Mouse (Mus musculus): Measurements from ENCODE around the gene Cyp1a1. TPM values are rescaled to one million over a fixed set of nuclear protein-coding genes. Genes with fewer than 3 reads are reported as not detected.

The Cyp1a1 gene
- total RNA-seq (2022) = under 1 TPM; 0.41 to 0.60 (median 0.52) TPM

- DNase-seq (ENCODE audit: low spot score in 2 of 2) = no peak
These were observed at the start of gene Cyp1a1 for GRCm38 (mm10) chr9:57687751-57688150. Gene Cyp1a1, plus strand, starts transcription at chr9:57687928.

DNA sequence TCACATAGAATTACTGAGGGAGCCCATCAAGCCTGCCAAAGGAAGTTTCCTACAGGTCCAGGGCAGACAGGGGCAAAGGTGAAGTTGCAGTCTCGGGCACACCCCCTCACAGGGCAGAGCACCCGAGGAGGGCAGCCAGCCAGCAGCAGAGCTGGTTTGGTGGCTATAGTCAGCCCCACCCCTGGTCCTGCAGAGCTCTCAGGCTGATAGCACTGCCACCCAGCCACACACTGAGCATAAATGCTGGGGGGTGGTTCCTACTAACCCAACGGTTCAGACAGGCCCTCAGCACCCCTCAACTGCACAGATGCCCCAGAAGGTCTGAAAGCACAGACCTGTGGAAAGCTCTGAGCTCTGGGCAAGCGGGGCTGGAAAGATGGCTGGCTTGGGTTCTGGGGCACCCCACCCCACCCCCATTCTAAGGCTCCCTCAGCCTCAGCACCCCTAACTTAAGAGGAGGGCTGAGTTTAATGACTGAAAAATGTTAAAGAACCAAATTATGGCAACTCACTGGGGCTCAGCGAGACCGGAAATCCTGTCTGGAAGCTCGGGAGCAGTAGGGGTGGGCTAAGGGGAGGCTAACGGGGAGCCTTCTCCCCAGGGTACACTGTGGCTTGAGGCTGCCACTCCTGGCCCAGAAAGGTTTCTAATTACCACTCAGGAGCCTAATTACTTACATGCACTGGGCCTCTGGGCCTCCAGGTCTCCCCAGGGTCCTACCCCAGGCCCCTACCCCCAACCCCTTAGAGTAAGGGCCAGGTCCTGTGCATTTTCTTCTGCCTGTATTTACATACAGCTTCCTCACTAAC, 48.9 kb upstream of the Cyp1a1 start:
- no peak for DNase-seq (ENCODE audit: low spot score in 2 of 2)

DNA sequence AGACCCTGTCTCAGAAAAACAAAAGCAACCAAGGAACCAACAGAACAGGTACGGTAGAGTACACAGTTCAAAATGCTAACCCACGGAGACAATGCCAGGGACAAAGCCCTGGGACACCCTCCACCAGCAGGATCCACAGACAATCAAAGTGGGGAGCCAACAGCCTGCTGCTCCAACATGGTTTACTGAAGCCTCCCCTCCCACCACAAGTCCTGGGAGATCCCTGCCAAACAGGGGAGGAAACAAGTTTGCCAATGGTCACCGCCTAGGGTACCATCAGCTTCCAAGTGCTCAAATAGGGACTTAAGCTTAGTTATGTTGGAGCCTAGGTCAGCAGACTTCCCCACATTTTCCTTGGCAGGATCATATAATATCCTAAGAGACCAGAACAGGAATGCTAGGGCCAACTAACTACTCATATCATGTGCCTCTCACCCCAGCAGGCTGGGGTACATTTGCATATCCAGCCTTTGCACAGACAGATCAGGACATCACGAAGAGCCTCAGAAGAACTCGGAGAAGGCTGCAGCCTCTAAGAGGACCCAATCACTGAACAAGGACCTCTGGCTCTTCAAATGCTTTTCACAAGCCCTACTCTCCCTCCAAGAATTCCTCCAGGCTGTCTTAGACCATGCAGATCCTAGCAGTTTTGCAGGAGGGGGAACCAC, 47.9 kb upstream of the Cyp1a1 start:
- no peak for DNase-seq (ENCODE audit: low spot score in 2 of 2)

- peak; percentile 49 to 60 for DNase-seq (ENCODE audit: low spot score in 2 of 2)
These were observed 47.3 kb upstream of the Cyp1a1 start for GRCm38 (mm10) chr9:57640384-57640783.

DNA sequence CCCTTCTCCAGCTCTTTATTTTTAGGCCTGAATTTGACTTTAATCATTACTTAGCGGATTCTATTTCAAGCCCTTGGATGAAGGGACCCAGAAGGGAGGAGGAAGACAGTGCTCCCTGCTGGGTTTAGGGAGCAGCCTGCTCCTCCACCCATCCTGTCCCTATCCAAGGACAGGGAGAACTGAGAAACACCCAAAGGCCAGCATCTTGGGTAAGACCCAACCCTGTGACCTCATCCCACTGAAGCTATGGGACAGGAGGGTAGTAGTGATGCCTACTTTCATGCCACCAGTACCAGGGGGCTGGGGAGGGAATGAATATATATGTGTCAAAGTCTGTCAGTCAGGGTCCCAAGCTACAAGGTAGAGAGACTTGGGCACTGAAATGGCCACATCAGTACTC, 46.7 kb upstream of the Cyp1a1 start:
- no peak for DNase-seq (ENCODE audit: low spot score in 2 of 2)

- DNase-seq (ENCODE audit: low spot score in 2 of 2) = no peak
These were observed 45.8 kb upstream of the Cyp1a1 start for GRCm38 (mm10) chr9:57641775-57642550.

GRCm38 (mm10) chr9:57643169-57643855, 44.4 kb upstream of the Cyp1a1 start:
- no peak for DNase-seq (ENCODE audit: low spot score in 2 of 2)

DNA sequence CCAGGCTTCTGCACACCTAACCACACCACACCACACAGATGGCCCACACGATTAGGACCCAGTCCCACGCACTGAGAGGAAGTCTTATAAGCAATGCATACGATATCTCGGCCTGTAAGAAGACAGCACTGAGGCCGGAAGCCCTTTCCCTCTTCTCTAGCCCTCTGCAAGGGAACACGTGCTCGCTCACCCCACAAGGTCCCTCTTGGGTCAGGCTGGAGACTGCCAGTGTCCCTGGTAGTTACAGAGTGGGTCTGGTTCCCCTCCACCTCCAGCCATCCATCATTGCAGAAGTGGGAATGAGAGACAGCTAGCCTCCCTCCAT, 43.9 kb upstream of the Cyp1a1 start:
- DNase-seq (ENCODE audit: low spot score in 2 of 2) = no peak

GRCm38 (mm10) chr9:57644442-57644943, 43.2 kb upstream of the Cyp1a1 start:
- DNase-seq (ENCODE audit: low spot score in 2 of 2) = no peak

DNA sequence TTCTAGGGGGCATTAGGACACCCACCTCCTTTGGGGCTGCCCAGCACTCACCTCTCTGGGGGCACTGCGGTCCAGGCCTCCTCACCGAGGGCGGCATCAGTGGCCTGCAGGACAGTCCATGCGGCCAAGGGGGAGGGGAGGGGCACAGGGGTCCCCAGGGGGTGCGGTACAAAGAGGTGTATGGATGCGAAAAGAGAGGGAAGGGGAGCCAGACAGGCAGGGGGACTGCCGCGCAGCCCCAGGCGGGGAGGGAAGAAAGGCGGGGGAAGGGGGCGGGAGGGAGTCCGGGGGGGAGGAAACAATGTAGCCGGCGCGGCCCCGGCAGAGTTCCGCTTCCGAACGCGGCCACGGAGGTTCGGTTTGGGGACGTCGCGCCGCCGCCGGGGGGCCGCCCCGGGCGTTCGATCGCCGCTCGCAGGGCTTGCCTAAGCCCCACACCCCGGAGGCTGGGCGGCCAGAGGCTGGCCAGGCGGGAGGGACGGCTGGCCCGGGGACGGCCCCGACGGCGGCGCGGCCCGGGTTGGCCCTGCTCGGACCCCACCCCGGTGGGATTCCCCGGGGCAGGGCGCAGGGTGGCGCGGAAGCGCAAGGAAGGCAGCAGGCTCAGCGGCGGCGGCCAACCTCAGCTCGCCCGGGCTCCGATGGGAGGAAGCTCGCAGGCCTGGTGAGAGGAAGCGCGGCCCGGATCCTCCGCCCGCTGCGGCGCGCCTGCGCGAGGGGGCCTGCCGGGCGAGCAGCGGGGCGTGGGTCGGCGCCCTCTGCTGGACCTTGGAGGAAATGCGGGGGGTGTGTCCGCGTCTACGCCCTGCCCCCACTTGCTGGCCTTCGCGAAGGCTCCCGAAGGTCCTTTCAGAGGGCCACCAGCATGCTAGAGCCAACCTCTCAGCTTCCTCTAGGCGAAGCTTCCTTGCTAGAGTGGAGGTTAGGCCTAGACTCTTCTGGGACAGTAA, 42.5 kb upstream of the Cyp1a1 start:
- DNase-seq (ENCODE audit: low spot score in 2 of 2) = peak; percentile 81 to 89

DNA sequence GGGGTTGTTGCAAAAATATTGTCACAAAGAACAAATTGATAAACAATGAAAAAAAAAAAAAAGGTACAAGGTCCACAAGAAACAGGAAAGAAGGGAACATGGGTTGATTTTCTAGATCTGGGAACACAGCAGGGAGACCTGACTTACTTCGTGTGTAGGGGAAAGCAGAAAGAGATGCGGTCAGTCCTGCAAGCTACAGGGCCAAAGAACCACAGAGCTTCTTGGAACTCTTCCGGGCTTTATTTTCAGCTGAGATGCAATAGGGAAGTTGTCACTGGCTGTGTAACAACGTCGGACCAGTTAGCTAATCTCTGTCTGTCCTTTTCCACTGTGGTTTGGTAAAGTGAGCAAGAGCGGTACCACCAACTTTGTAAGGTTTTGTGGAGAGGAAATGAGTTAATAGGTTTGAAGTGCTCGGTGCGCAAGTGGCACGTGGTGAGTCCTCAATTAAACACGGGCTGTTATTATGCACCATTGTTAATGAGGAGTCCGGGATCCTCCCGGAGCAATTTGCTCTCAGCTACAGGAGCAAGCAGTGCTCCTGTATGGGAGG, 41.1 kb upstream of the Cyp1a1 start:
- no peak for DNase-seq (ENCODE audit: low spot score in 2 of 2)

DNA sequence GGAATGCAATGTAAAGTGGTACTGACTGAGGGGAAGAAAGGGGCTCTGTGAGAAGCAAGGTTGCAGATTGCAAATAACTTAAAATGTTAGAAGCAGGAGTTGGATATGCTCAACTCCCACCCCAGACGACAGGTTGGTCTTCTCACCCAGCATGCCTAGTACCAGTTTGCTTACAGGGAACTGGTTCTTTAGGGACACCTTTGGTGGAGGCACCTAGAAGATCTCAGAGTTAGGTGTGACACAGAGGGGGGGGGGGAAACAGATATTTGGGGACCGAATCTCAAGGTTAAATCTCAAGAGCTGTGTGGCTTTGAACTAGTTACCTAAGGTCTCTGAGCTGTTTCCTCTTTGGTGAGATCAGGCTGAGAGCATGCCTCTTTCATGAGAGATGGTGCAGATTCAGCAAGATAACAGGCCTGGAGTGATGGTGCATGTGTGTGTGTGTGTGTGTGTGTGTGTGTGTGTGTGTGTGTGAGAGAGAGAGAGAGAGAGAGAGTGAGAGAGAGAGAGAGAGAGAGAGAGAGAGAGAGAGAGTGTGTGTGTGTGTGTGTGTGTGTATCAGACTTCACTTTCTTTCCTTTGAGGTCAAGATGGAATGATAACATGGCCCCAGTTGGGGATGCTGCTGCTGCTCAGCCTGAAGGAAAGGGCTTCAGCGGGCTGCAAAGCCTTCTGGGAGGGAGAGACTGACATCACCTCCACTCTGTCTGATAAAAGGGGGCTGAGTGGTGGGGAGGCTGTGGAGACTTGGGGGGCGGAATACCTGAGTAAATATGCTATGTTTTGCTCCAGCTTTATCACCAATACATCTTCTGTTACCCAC, 40.2 kb upstream of the Cyp1a1 start:
- DNase-seq (ENCODE audit: low spot score in 2 of 2) = no peak

- DNase-seq (ENCODE audit: low spot score in 2 of 2) = no peak
These were observed 37.5 kb upstream of the Cyp1a1 start for GRCm38 (mm10) chr9:57650130-57650785.

DNA sequence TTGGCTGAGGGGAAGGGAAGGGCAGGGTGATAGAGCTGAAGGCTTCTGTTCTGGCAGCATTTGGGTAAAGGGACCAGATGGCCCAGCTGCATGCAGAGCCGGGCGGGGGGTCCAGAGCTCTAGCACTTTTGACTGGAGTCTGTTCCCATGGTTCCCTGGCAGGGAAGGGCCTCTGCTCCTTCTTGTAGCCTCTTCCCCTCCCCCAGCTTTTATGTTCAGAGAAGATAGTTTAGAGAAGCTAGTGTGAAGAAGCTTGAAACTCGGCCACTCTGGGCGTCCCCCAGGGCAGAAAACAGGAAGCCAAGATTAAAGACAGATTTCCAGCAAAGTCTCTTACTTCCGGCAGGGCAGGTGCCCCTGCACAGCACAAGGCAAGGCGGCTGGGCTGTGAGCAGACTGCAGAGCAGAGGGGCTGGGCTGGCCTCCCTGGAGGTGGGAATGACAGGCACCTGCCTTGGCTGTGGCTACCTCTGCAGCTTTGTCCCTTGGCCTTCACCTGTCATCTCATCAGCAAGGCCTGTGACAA, 36.9 kb upstream of the Cyp1a1 start:
- no peak for DNase-seq (ENCODE audit: low spot score in 2 of 2)

DNA sequence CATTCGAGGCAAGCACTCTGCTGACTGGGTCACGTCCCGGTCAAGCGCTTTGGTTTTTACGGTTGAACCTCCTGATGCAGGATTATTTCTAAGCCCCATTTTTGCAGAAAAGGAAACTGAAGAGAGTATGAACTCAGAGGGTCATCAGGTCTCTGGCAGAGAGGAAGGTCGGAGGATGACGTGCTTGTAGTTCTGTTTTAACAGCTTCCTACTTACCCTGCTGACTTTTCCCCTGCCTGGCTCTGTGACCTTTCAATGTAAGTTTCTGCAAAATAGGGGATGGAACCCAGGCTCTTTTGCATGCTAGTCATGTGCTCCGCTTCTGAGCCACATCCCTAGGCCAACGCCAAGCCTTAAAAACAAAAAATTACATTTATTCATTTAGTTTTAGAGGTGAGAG, 35.4 kb upstream of the Cyp1a1 start:
- no peak for DNase-seq (ENCODE audit: low spot score in 2 of 2)

DNA sequence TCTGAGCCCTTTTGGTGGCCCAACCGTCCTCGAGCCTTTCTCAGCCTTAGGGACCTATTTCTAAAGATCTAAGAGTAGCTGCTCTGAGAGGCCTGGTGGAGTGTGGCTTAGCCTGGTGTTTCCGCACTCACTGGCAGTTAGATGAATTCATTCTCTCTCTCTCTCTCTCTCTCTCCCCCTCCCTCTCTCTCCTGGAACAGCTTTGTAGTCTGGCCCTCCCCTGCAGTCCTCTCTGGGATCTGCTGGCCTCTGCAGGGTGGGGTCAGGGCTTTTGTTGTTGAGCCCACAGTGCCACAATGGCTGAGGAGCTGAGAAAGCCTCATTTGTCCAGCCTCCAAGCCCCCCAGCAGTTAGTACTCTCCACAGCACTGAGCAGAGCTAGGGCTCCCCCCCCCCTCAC, 34.9 kb upstream of the Cyp1a1 start:
- no peak for DNase-seq (ENCODE audit: low spot score in 2 of 2)

GRCm38 (mm10) chr9:57653283-57653682, 34.4 kb upstream of the Cyp1a1 start, which contains the start of gene Csk:
Gene Csk, minus strand, starts transcription at chr9:57653631.
- DNase-seq (ENCODE audit: low spot score in 2 of 2) = no peak

GRCm38 (mm10) chr9:57654966-57655365, 32.8 kb upstream of the Cyp1a1 start:
- DNase-seq (ENCODE audit: low spot score in 2 of 2) = no peak
